Mouse (Mus musculus): ENCODE data around the gene Patl1. TPM values are rescaled to one million over a fixed set of nuclear protein-coding genes. Genes with fewer than 3 reads are reported as not detected.

Patl1 gene
- total and polyA plus RNA-seq, 3 experiments, result 8.5 to 40.8 (median 12.0) TPM

DNA sequence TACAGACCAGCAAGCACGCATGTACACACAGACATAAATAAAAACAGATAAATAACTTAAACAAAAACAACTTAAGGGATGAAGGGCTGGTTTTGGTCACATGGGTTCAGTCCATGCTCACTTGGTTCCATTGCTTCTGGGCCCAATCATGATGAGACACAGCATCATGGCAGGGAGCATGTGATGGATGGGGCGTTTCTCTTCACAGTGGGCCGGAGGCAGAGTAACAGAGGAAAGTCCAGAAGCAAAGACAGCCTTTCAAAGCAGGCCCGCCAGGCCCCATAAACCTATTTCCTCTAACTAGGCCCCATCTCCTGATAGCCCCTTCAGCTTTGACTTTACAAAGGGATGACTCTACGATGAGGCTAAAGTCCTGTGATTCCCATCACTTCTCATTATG is 44.4 kb downstream of the Patl1 start:
- Histone ChIP-seq H3K36me3 (replicated peaks in 1 of 2; ENCODE audit: control insufficient read depth in 1 of 2, insufficient read depth in 1 of 2, low read length in 1 of 2) (no peaks in the 10 kb centered on the region), H3K4me3 (replicated peaks in 1 of 3; ENCODE audit: low read depth in 2 of 3, low read length in 2 of 3, poor library complexity in 1 of 3) (no peak overlapping the region), H3K27ac (ENCODE audit: insufficient read depth, low read depth) (peak overlapping the region; percentile 99), H3K9ac (ENCODE audit: insufficient read depth, low read depth) (peak overlapping the region; percentile 50), H3K27me3 (replicated peaks) (no peaks in the 10 kb centered on the region), H3K79me2 (replicated peaks; ENCODE audit: control insufficient read depth, extremely low read depth, insufficient read depth, poor library complexity, severe bottlenecking) (no peaks in the 10 kb centered on the region), H3K9me3 (replicated peaks; ENCODE audit: low read length) (no peaks in the 10 kb centered on the region), H3K4me2 (ENCODE audit: insufficient read depth, low read depth, poor library complexity, severe bottlenecking) (peak overlapping the region; percentile 57; the same call in 1 of the 2 replicates), H3K4me1 (ENCODE audit: control insufficient read depth in 1 of 2, insufficient read depth in 2 of 2) (peaks cover 9 to 13% of the 10 kb centered on the region in 2 experiments)
- dilution Hi-C loops (cut with MboI; ENCODE audit: extremely low pct_ligation_motif_present, extremely low pct_unique_long_range_greater_than_20kb, low sequenced_read_pairs) (no loop called here), in situ Hi-C loops (cut with MboI; ENCODE audit: low pct_ligation_motif_present, low pct_unique_long_range_greater_than_20kb, low sequenced_read_pairs) (loop anchor here (25.0 kb wide), 1 partner anchor 344 kb away; the partner anchor contains the start of genes Ms4a2 and Ms4a6d)
- no peak for TF ChIP-seq ELF1 (IDR thresholded peaks at IDR 0.05; ENCODE audit: low read depth, low read length)
- no peak for TF ChIP-seq MAFK (IDR thresholded peaks at IDR 0.05; ENCODE audit: insufficient replicate concordance, low read length)
- TF ChIP-seq CHD2 (IDR thresholded peaks at IDR 0.05; ENCODE audit: low read length), result no peak
- no peak for TF ChIP-seq ZKSCAN1 (IDR thresholded peaks at IDR 0.05; ENCODE audit: borderline replicate concordance, low read depth, low read length)
- no peak for DNase-seq (ENCODE audit: extremely low read depth)

DNA sequence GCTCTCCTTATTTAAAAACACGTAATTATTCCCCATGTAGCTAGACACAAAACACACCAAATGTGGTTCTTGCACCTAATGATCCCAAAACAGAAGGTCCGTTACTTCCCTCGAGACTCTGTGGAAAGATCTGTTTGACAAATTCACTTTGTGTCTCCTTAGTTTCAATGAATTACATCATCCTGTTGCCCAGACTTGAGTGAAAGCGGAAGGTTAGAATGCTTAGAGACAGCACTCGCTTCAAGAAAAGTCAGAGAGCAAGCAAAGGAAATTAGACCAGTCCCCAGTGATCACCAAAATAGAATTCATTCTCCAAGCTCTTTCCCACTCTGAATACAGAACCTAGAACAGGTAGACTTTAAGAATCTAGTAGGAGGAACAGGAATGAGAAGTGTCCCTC is 45.2 kb downstream of the Patl1 start:
- in situ Hi-C loops (cut with MboI; ENCODE audit: low pct_ligation_motif_present, low pct_unique_long_range_greater_than_20kb, low sequenced_read_pairs) (loop anchor here (25.0 kb wide), 1 partner anchor 345 kb away; the partner anchor contains the start of genes Ms4a2 and Ms4a6d), dilution Hi-C loops (cut with MboI; ENCODE audit: extremely low pct_ligation_motif_present, extremely low pct_unique_long_range_greater_than_20kb, low sequenced_read_pairs) (no loop called here)
- no peaks in the 10 kb centered on the region for H3K9me3 ChIP-seq (replicated peaks; ENCODE audit: low read length)
- no peaks in the 10 kb centered on the region for H3K27me3 ChIP-seq (replicated peaks)
- H3K79me2 ChIP-seq (replicated peaks; ENCODE audit: control insufficient read depth, extremely low read depth, insufficient read depth, poor library complexity, severe bottlenecking), result no peaks in the 10 kb centered on the region
- peaks cover 10 to 15% of the 10 kb centered on the region in 2 experiments for H3K4me1 ChIP-seq (ENCODE audit: control insufficient read depth in 1 of 2, insufficient read depth in 2 of 2)
- H3K9ac ChIP-seq (ENCODE audit: insufficient read depth, low read depth), result peak overlapping the region; percentile 59
- H3K4me3 ChIP-seq (replicated peaks in 1 of 3; ENCODE audit: low read depth in 2 of 3, low read length in 2 of 3, poor library complexity in 1 of 3), result no peak overlapping the region
- no peak for DNase-seq (ENCODE audit: extremely low read depth)
- H3K4me2 ChIP-seq (ENCODE audit: insufficient read depth, low read depth, poor library complexity, severe bottlenecking), result peak overlapping the region; percentile 72
- H3K27ac ChIP-seq (ENCODE audit: insufficient read depth, low read depth), result peak overlapping the region; percentile 99
- no peaks in the 10 kb centered on the region for H3K36me3 ChIP-seq (replicated peaks in 1 of 2; ENCODE audit: control insufficient read depth in 1 of 2, insufficient read depth in 1 of 2, low read length in 1 of 2)
- TF ChIP-seq HCFC1 (IDR thresholded peaks at IDR 0.05; ENCODE audit: low read depth, low read length), result no peak
- no peak for TF ChIP-seq USF1 (IDR thresholded peaks at IDR 0.05; ENCODE audit: low read depth, low read length)
- peak; percentile 63 for TF ChIP-seq ELF1 (IDR thresholded peaks at IDR 0.05; ENCODE audit: low read depth, low read length)
- no peak for TF ChIP-seq POLR2A (IDR thresholded peaks at IDR 0.05; ENCODE audit: low read depth, low read length)
- TF ChIP-seq EP300 (IDR thresholded peaks at IDR 0.05; ENCODE audit: low read length), result peak; percentile 66
- TF ChIP-seq MAX (IDR thresholded peaks at IDR 0.05; ENCODE audit: low read length), result no peak
- TF ChIP-seq ETS1 (conservative IDR thresholded peaks at IDR 0.05; ENCODE audit: low read depth, low read length), result peak; percentile 70
- 0 out of 2 replicates have a peak, but pooled peaks have one; percentile 31 for TF ChIP-seq BHLHE40 (IDR thresholded peaks at IDR 0.05; ENCODE audit: low read depth, low read length)
- no peak for TF ChIP-seq PAX5 (IDR thresholded peaks at IDR 0.05; ENCODE audit: low read length)
- peak; percentile 55; the same call in 1 of the 2 replicates for TF ChIP-seq NELFE (IDR thresholded peaks at IDR 0.05; ENCODE audit: low read depth, low read length)
- TF ChIP-seq ZC3H11A (IDR thresholded peaks at IDR 0.05; ENCODE audit: low read depth, low read length), result no peak
- no peak for TF ChIP-seq CHD2 (IDR thresholded peaks at IDR 0.05; ENCODE audit: low read length)
- no peak for TF ChIP-seq E2F4 (IDR thresholded peaks at IDR 0.05; ENCODE audit: insufficient replicate concordance, low read depth, low read length)
- no peak for TF ChIP-seq SMC3 (IDR thresholded peaks at IDR 0.05; ENCODE audit: low read depth, low read length)
- TF ChIP-seq SIN3A (IDR thresholded peaks at IDR 0.05; ENCODE audit: low read length), result peak; percentile 58; the same call in 1 of the 2 replicates
- no peak for TF ChIP-seq ZNF384 (IDR thresholded peaks at IDR 0.05; ENCODE audit: low read depth, low read length)
- no peak for TF ChIP-seq RAD21 (IDR thresholded peaks at IDR 0.05; ENCODE audit: low read depth, low read length)
- peak; percentile 57; the same call in 1 of the 2 replicates for TF ChIP-seq MYC (IDR thresholded peaks at IDR 0.05; ENCODE audit: low read depth, low read length)
- no peak for TF ChIP-seq UBTF (IDR thresholded peaks at IDR 0.05; ENCODE audit: low read depth, low read length)
- no peak for TF ChIP-seq MAZ (IDR thresholded peaks at IDR 0.05; ENCODE audit: low read depth, low read length)
- no peak for TF ChIP-seq CTCF (conservative IDR thresholded peaks at IDR 0.05 in 1 of 2, IDR thresholded peaks at IDR 0.05 in 1 of 2; ENCODE audit: low read depth in 2 of 2, low read length in 2 of 2)
- no peak for TF ChIP-seq ZMIZ1 (IDR thresholded peaks at IDR 0.05; ENCODE audit: low read depth, low read length)
- no peak for TF ChIP-seq GABPA (IDR thresholded peaks at IDR 0.05; ENCODE audit: insufficient replicate concordance, low read depth, low read length)
- TF ChIP-seq JUND (conservative IDR thresholded peaks at IDR 0.05; ENCODE audit: low read depth, low read length), result peak; percentile 53; the same call in 1 of the 2 replicates
- TF ChIP-seq TBP (conservative IDR thresholded peaks at IDR 0.05; ENCODE audit: low read depth, low read length), result 0 out of 2 replicates have a peak, but pooled peaks have one; percentile 38
- no peak for TF ChIP-seq MAFK (IDR thresholded peaks at IDR 0.05; ENCODE audit: insufficient replicate concordance, low read length)
- TF ChIP-seq POLR2AphosphoS2 (IDR thresholded peaks at IDR 0.05; ENCODE audit: low read depth, low read length), result no peak
- peak; percentile 75; the same call in 1 of the 2 replicates for TF ChIP-seq MEF2A (IDR thresholded peaks at IDR 0.05; ENCODE audit: borderline replicate concordance, low read depth, low read length)
- TF ChIP-seq CHD1 (IDR thresholded peaks at IDR 0.05; ENCODE audit: low read depth, low read length), result 0 out of 2 replicates have a peak, but pooled peaks have one; percentile 61
- peak; percentile 56; the same call in 1 of the 2 replicates for TF ChIP-seq IRF4 (IDR thresholded peaks at IDR 0.05; ENCODE audit: low read depth, low read length)
- TF ChIP-seq TCF12 (IDR thresholded peaks at IDR 0.05; ENCODE audit: low read depth, low read length), result peak; percentile 48; the same call in 1 of the 2 replicates
- TF ChIP-seq MXI1 (IDR thresholded peaks at IDR 0.05; ENCODE audit: low read depth, low read length), result no peak

Data from CH12.LX (cell line).